Mouse (Mus musculus) heart, postnatal 0 days (tissue): ENCODE measurements at regions not wholly inside any gene's neighbourhood (a gene's known extent, or its start where the extent isn't known, plus 50 kb on each side); places are given as distances from the start of the nearest gene placed in this dataset.

ENCODE experiments used
- CTCF ChIP-seq: IDR thresholded peaks from 2 replicates; pipeline ENCODE4 v1.5.1; 2016; ENCODE audit warnings: antibody characterized with exemption, control low read depth, low read depth
- EP300 ChIP-seq: IDR thresholded peaks from 2 replicates; pipeline ENCODE4 v1.6.1; 2016; ENCODE audit warnings: antibody characterized with exemption, low read depth

DNA sequence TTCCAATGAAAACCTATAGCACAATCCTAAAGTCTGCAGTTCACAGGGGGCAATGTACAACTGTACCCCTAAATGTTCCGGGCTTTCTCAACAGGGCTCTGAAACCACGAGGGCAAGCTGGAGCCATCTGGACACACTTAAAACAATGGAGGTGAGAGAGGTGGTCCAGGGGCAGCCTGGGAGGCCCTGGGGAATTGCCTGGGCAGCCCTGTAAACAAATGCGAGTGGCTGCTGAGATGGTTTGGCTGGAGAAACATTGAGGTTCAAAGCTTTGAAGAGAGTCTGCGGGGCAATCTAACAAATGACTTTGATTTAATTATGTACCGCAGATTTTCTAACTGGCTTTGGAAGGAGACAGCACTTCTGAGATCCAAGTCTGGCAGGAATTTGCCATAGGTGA, 129.0 kb upstream of the Ngf start:
- TF ChIP-seq CTCF = no peak
- TF ChIP-seq EP300 = no peak
